Mouse (Mus musculus): ENCODE data around the gene Abi3bp.

DNA sequence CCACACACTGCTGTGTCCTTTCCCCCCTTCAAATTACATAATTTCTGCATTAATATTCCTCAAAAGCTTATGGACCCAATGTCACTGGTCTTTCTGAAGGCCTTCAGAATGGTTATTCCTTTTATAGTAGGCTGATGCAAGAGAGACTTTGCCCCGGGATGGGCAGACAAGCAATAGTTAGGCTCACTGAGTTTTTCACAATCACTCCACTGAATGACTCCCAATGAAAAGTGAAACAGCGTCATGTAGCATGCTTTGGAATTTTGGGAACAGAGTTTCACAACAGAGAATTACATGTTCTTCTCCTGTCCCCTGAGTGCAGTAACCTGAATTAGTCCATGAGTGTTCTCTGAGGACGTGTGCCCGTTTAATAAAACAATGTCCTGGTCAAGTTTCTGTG, 120.7 kb downstream of the Abi3bp start:
- TF ChIP-seq HCFC1 (IDR thresholded peaks at IDR 0.05; ENCODE audit: borderline replicate concordance, insufficient read depth, low read length): no peak
- TF ChIP-seq ZNF384 (IDR thresholded peaks at IDR 0.05; ENCODE audit: low read depth, low read length): no peak
- TF ChIP-seq ZC3H11A (IDR thresholded peaks at IDR 0.05; ENCODE audit: borderline replicate concordance, low read depth, low read length): no peak
